Mouse (Mus musculus) layer of hippocampus, adult 11-12 months (tissue): ENCODE results near the gene Brms1l.
A peak's percentile ranks its signal among the peaks of the same experiment; 100 is the strongest.

Source experiments
- DNase-seq: peaks from one replicate; pipeline ENCODE4 v3.0.0; 2022; ENCODE audit warnings: low spot score

The Brms1l gene

GRCm38 (mm10) chr12:55859409-55860349 lies 23.6 kb downstream of the Brms1l start:
- DNase-seq, result no peak

GRCm38 (mm10) chr12:55860631-55861030 lies 24.5 kb downstream of the Brms1l start:
- DNase-seq, result no peak

GRCm38 (mm10) chr12:55867738-55868137 lies 31.6 kb downstream of the Brms1l start:
- DNase-seq, result no peak

- no peak for DNase-seq
Observed at GRCm38 (mm10) chr12:55869622-55870322, 33.6 kb downstream of the Brms1l start.

- DNase-seq, result no peak
Observed at GRCm38 (mm10) chr12:55885449-55885848, 49.3 kb downstream of the Brms1l start.

GRCm38 (mm10) chr12:55888570-55888969 lies 52.4 kb downstream of the Brms1l start:
- peak; percentile 35 for DNase-seq

- DNase-seq, result no peak
Observed at GRCm38 (mm10) chr12:55904801-55905200, 68.7 kb downstream of the Brms1l start.

GRCm38 (mm10) chr12:55912138-55912537 lies 76.0 kb downstream of the Brms1l start:
- DNase-seq, result no peak

- DNase-seq, result no peak
Observed at GRCm38 (mm10) chr12:55913201-55913600, 77.1 kb downstream of the Brms1l start.

- no peak for DNase-seq
Observed at GRCm38 (mm10) chr12:55916250-55916649, 80.1 kb downstream of the Brms1l start.

- DNase-seq, result no peak
Observed at GRCm38 (mm10) chr12:55917020-55917419, 80.9 kb downstream of the Brms1l start.
